Mouse (Mus musculus) cortical plate, adult 2 months (tissue): Measurements from ENCODE around the gene Abca13. TPM values are rescaled to one million over a fixed set of nuclear protein-coding genes. Genes with fewer than 3 reads are reported as not detected.
A peak's percentile ranks its signal among the peaks of the same experiment; 100 is the strongest.
"Not testable (repeated sequence)": the region's sequence is repeated elsewhere in the genome, so short reads cannot be mapped to it uniquely, and the experiment has no call there.

ENCODE experiments used
- H3K27ac ChIP-seq: fragments of 200-500 bp; 2 replicates; pipeline ENCODE4 v1.5.1; 2012; ENCODE audit warnings: low read length, control low read depth, inconsistent platforms; ENCODE audit not compliant: insufficient read depth
- H3K4me1 ChIP-seq: fragments of 200-500 bp; 2 replicates; pipeline ENCODE4 v1.6.1; 2011; ENCODE audit warnings: low read length; ENCODE audit not compliant: control insufficient read depth, insufficient read depth
- H3K4me3 ChIP-seq: fragments of 200-500 bp; 2 replicates; pipeline ENCODE4 v1.5.1; 2011; ENCODE audit warnings: mild to moderate bottlenecking, low read length, control low read depth; ENCODE audit not compliant: insufficient read depth
- CTCF ChIP-seq: fragments of 200-500 bp; IDR thresholded peaks from 2 replicates; pipeline ENCODE4 v1.5.1; 2011; ENCODE audit warnings: mild to moderate bottlenecking, control low read depth, low read length; ENCODE audit not compliant: insufficient read depth; ENCODE audit errors: extremely low read depth
- POLR2A ChIP-seq: fragments of 200-500 bp; IDR thresholded peaks from 2 replicates; pipeline ENCODE4 v1.6.1; 2011; ENCODE audit warnings: mild to moderate bottlenecking, low read length, control low read depth; ENCODE audit not compliant: insufficient read depth; ENCODE audit errors: extremely low read depth
- polyA plus RNA-seq: library from polyadenylated mRNA; depleted of rRNA; stranded (reverse); fragments of >200 nt; gene quantifications from 2 replicates; pipeline ENCODE4 v1.2.3, GENCODE M21; 2012

The Abca13 gene
- polyA plus RNA-seq, 1 experiment: 0.04 TPM

DNA sequence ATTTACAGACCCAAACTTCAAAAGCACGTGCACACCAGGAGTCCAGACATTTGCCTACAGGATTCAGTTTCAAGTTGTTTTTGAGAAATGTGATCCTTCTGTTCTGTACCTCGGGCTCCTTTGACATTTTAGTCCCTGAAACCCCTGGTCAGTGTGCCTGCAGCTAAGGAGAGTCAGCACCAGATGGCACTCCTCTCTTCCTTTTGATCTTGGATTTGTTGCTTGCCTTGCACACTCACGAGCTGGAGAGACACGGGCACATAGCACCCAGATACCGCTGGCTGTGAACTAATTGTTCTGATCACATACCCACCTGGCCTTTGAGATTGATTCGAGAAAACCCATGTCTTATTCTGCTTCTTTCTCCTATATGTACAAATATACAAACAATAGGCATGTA lies 289.8 kb downstream of the Abca13 start:
- Histone ChIP-seq H3K27ac (no peak overlapping the region), H3K4me1 (no peaks in the 10 kb centered on the region), H3K4me3 (no peak overlapping the region)
- peak; percentile 80 for TF ChIP-seq CTCF
- no peak for TF ChIP-seq POLR2A

- Histone ChIP-seq H3K4me1 (no peaks in the 10 kb centered on the region), H3K4me3 (no peak overlapping the region), H3K27ac (no peak overlapping the region)
- TF ChIP-seq CTCF (no peak), POLR2A (no peak)
Measured at GRCm38 (mm10) chr11:9500326-9501142, 308.8 kb downstream of the Abca13 start.

DNA sequence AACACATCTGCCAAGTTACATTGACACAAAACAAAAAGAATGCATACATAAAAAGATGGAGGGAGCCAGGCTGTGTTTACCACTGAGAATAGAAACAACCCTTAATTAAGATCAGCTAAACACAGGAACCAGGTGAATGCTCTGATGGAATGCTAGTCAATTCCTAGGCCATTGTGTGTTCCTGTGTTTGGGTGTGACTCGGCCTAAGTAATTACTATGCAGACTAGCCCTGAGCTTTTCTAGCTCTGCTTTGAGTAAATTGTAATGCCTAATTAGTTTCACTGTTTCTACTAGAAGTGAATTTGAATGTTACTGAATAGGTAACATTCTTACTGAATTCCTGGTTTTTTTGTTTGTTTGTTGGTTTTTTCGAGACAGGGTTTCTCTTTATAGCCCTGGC lies 323.2 kb downstream of the Abca13 start:
- H3K27ac ChIP-seq, H3K4me3 ChIP-seq, H3K4me1 ChIP-seq: not testable (repeated sequence)

- H3K4me1 ChIP-seq: no peaks in the 10 kb centered on the region
- no peak overlapping the region for H3K27ac ChIP-seq
- TF ChIP-seq CTCF (no peak), POLR2A (no peak)
- no peak overlapping the region for H3K4me3 ChIP-seq
Measured at GRCm38 (mm10) chr11:9528556-9528955, 336.8 kb downstream of the Abca13 start.

DNA sequence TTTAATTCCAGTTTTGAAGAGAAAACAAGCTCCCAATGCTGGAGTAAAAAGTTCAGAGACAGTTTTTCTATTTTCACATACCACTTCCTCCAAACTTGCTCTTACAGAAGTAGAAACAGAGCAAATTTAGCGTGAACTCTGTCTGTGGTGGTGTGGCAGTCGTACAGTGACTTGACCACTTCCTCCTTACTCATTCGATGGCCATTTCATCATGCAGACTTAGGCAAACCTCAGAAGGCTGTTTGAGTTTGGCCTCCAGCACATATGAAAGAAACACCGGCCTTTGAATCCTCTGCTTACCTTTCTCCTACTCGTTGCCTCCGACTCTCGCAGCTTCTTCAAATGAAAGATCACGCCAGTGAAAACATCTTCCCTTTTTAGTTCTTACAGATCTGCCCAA lies 340.0 kb downstream of the Abca13 start:
- TF ChIP-seq POLR2A (no peak), CTCF (no peak)
- H3K4me3 ChIP-seq: no peak overlapping the region
- no peaks in the 10 kb centered on the region for H3K4me1 ChIP-seq
- H3K27ac ChIP-seq: no peak overlapping the region; the same call in 1 of the 2 replicates

DNA sequence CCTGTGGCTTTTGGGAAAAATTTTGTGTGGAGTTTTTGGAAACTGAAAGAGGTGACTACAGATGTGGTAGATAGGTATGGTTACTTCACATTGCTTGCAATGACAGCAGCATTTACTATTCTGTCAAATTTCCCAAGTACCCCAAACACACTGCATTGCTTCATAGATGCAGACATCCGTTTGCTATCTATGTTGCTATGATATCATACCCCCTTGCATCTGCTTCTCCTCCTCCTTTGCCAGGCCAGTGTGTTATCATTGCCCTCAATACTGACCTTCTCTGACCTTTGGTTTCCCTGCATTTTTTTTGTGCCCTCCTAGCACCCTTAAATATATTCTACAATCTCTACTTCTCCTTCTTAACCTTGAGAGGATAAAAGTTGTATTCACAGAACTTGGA lies 341.4 kb downstream of the Abca13 start:
- Histone ChIP-seq H3K27ac (no peak overlapping the region), H3K4me1 (no peaks in the 10 kb centered on the region), H3K4me3 (no peak overlapping the region)
- TF ChIP-seq POLR2A (no peak), CTCF (no peak)

GRCm38 (mm10) chr11:9533658-9534202 lies 342.0 kb downstream of the Abca13 start:
- no peak for TF ChIP-seq POLR2A
- no peak for TF ChIP-seq CTCF
- H3K4me1 ChIP-seq: no peaks in the 10 kb centered on the region
- H3K4me3 ChIP-seq: no peak overlapping the region
- no peak overlapping the region for H3K27ac ChIP-seq

DNA sequence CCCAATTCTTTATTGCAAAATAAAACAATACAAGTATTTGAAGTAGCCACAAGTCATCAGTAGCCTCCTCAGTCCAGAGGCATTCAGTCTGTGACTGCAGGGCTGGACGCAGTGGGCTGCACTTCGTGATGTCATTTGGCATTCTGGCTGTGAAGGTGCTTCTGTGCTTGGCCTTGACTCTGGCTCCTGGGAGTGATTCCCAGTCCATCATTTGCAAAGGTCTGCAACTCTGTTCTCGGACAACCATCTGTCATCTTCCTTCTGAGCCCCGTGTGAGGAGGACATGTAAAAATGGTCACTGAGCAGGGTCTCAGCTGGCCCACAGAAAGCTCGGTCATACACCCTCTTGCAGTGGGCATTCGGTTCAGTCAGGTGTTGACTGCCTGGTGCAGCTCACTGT lies 345.1 kb downstream of the Abca13 start:
- TF ChIP-seq CTCF (no peak), POLR2A (no peak)

DNA sequence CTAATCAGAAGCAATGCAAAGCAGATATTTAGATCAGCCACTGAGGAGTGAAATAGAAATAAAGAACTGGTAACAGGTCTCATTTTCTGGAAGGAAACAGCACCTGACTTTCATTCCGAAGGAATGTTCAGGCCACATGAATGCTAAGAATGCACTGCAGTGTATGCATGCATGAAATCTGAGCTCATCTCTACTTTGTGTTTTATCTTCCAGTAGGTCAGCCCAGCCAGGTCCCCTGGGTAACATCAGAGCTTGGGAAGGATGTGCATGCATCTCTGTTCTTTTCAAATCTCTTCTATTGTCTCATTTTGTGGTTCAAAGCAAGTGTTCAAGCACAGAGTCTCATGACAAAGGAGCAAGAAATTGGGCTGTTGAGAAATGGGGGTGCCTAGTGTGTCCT lies 346.6 kb downstream of the Abca13 start:
- Histone ChIP-seq H3K4me1 (no peaks in the 10 kb centered on the region), H3K4me3 (no peak overlapping the region), H3K27ac (no peak overlapping the region)
- TF ChIP-seq POLR2A (no peak), CTCF (no peak)

More for the DNA sequence above, 345.1 kb downstream of the Abca13 start:
- H3K27ac ChIP-seq: no peak overlapping the region
- no peak overlapping the region for H3K4me3 ChIP-seq
- no peaks in the 10 kb centered on the region for H3K4me1 ChIP-seq

DNA sequence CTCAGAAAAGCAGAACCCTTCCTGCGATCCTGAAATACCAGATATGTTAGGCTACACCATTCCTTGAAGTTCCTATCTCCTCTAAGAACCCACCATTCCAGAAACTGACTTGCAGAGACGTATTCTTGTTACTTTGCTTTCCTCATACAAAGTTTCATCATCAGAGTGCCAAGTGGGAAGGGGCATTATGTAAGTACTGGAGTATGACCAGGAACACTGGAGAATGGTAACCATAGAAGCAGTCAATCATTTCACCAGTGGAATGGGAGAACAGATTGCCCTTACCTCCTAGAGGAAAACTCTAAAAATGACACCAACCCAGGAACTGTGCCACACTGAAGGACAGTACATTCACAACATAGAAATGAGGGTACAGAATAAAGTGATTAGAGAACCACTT lies 368.3 kb downstream of the Abca13 start:
- H3K4me1 ChIP-seq: no peaks in the 10 kb centered on the region
- TF ChIP-seq POLR2A: no peak
- TF ChIP-seq CTCF: no peak

More for the DNA sequence above, 368.3 kb downstream of the Abca13 start:
- H3K4me3 ChIP-seq: no peak overlapping the region
- no peak overlapping the region for H3K27ac ChIP-seq
